20 mouse cellular contexts compared by ENCODE assay signal in the genomic region with DNA sequence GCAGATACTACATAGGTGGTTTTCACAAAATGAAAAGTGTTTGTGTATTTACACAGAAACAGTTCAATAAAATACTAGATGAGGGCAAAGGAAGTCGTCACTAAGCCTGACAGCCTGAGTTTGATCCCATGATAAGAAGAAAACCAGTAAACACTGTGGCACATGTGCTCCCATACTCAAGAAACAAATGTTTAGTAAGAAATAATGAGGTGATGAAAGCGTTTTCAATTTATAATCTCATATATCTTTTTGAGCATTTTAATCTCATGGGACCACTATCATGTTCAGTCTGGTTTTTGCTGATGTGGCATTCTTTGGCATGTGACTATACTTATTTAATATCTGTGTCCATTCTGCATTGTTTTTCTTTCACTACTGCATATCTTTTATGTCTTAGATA. TPM values are rescaled to one million over a fixed set of nuclear protein-coding genes. Genes with fewer than 3 reads are reported as not detected.
"Had no signal": no experiment of that assay in that cellular context is flagged by ENCODE, and none has a peak within 500 bp of the region (broad histone marks: within the 10 kb centered on the region; RNA-seq: fewer than 3 reads in every experiment).

No protein-coding gene starts in this region.

- H3K4me2 ChIP-seq: lung, embryonic 15.5 days; midbrain, embryonic 11.5 days; midbrain, embryonic 13.5 days; midbrain, embryonic 15.5 days; neural tube, embryonic 13.5 days; neural tube, embryonic 15.5 days; stomach, embryonic 15.5 days had no signal

- H3K36me3 ChIP-seq: lung, embryonic 15.5 days; midbrain, embryonic 15.5 days; neural tube, embryonic 13.5 days; neural tube, embryonic 15.5 days; stomach, embryonic 15.5 days had no signal

- H3K27ac ChIP-seq: lung, embryonic 15.5 days; midbrain, embryonic 13.5 days; midbrain, embryonic 15.5 days; neural tube, embryonic 15.5 days; stomach, embryonic 15.5 days; stomach, postnatal 0 days had no signal

- H3K9ac ChIP-seq: liver, postnatal 0 days; lung, embryonic 15.5 days; midbrain, embryonic 15.5 days; neural tube, embryonic 13.5 days; neural tube, embryonic 15.5 days; stomach, embryonic 15.5 days had no signal

- ATAC-seq: liver, postnatal 0 days; lung, postnatal 0 days; midbrain, embryonic 13.5 days; midbrain, embryonic 15.5 days had no signal

- H3K4me3 ChIP-seq: lung, embryonic 15.5 days; midbrain, embryonic 13.5 days; midbrain, embryonic 15.5 days; myocyte; neural tube, embryonic 13.5 days; neural tube, embryonic 15.5 days; stomach, embryonic 15.5 days had no signal

- DNase-seq: liver, postnatal 0 days; lung, adult 2 months; lung, postnatal 14 days; lung, postnatal 36 days; right cerebral cortex, postnatal 14 days; thymus, adult 2 months; thymus, postnatal 14 days; thymus, postnatal 4 days had no signal

- H3K9me3 ChIP-seq: lung, embryonic 15.5 days; megakaryocyte, embryonic 14.5 days; midbrain, embryonic 13.5 days; midbrain, embryonic 15.5 days; neural tube, embryonic 13.5 days; neural tube, embryonic 15.5 days; stomach, embryonic 15.5 days had no signal

- H3K27me3 ChIP-seq: lung, embryonic 15.5 days; megakaryocyte, embryonic 14.5 days; midbrain, embryonic 13.5 days; midbrain, embryonic 15.5 days; neural tube, embryonic 13.5 days; neural tube, embryonic 15.5 days; stomach, embryonic 15.5 days had no signal

- H3K4me1 ChIP-seq: stomach, embryonic 15.5 days had no signal

RNA-seq across cellular contexts. Expression of gene Sult1a1, which starts 22.2 kb away (rescaled TPM):
- polyA plus RNA-seq: myocyte; neural tube, embryonic 11.5 days had no signal
